Mouse (Mus musculus) C2C12 (cell line): ENCODE results near the gene Zmynd11. TPM values are rescaled to one million over a fixed set of nuclear protein-coding genes. Genes with fewer than 3 reads are reported as not detected.
A peak's percentile ranks its signal among the peaks of the same experiment; 100 is the strongest.

Experiments used
- H3K27me3 ChIP-seq: one replicate; pipeline ENCODE4 v1.6.1; 2011; ENCODE audit not compliant: control insufficient read depth, insufficient read depth, insufficient read length
- H3K36me3 ChIP-seq: one replicate; pipeline ENCODE4 v1.6.1; 2011; ENCODE audit not compliant: control insufficient read depth, insufficient read depth
- H3K4me3 ChIP-seq: one replicate; pipeline ENCODE4 v1.5.1; 2011; ENCODE audit warnings: mild to moderate bottlenecking, control low read depth; ENCODE audit not compliant: poor library complexity, insufficient read depth, severe bottlenecking
- H3K79me2 ChIP-seq: one replicate; pipeline ENCODE4 v1.6.1; 2011; ENCODE audit not compliant: control insufficient read depth, insufficient read depth
- H3K79me3 ChIP-seq: one replicate; pipeline ENCODE4 v1.6.1; 2011; ENCODE audit warnings: low read depth, control low read depth
- H3ac ChIP-seq: one replicate; pipeline ENCODE3; 2011; ENCODE audit warnings: low read depth; ENCODE audit not compliant: control insufficient read depth, insufficient read length
- CEBPB ChIP-seq: IDR thresholded peaks from one replicate; pipeline ENCODE4 v1.6.1; 2011; ENCODE audit warnings: low read depth, mild to moderate bottlenecking, control low read depth, moderate library complexity
- CTCF ChIP-seq: IDR thresholded peaks from one replicate; pipeline ENCODE4 v1.5.1; 2011; ENCODE audit not compliant: control insufficient read depth, insufficient read depth, insufficient read length
- FOSL1 ChIP-seq: IDR thresholded peaks from one replicate; pipeline ENCODE4 v1.8.0; 2011; ENCODE audit warnings: mild to moderate bottlenecking, low read length; ENCODE audit not compliant: poor library complexity, insufficient read depth, severe bottlenecking
- MAX ChIP-seq: IDR thresholded peaks from one replicate; pipeline ENCODE4 v1.6.1; 2011; ENCODE audit warnings: mild to moderate bottlenecking, control low read depth
- MYOD1 ChIP-seq: IDR thresholded peaks from one replicate; pipeline ENCODE4 v1.6.1; 2011; ENCODE audit warnings: low read depth; ENCODE audit not compliant: control insufficient read depth, insufficient read length
- MYOG ChIP-seq: IDR thresholded peaks from one replicate; pipeline ENCODE4 v1.6.1; 2011; ENCODE audit not compliant: control insufficient read depth, insufficient read length; ENCODE audit errors: extremely low read depth
- USF1 ChIP-seq: IDR thresholded peaks from one replicate; pipeline ENCODE4 v1.6.1; 2011; ENCODE audit warnings: low read depth, mild to moderate bottlenecking, control low read depth, moderate library complexity
- polyA plus RNA-seq: library from polyadenylated mRNA; unstranded; fragments of >200 nt; fragmentation: generic; extraction: Trizol; gene quantifications from one replicate; pipeline ENCODE4 v1.2.1, GENCODE M21; 2012; ENCODE audit warnings: missing spikeins

The Zmynd11 gene
- polyA plus RNA-seq, 1 experiment: 33.2 TPM

GRCm38 (mm10) chr13:9760057-9760456 lies 5.1 kb downstream of the Zmynd11 start:
- peaks cover 78% of the 10 kb centered on the region for H3K79me3 ChIP-seq
- H3K79me2 ChIP-seq: peaks cover 91% of the 10 kb centered on the region
- H3K27me3 ChIP-seq: no peaks in the 10 kb centered on the region
- H3K36me3 ChIP-seq: peaks cover 3% of the 10 kb centered on the region
- no peak overlapping the region for H3K4me3 ChIP-seq
- no peak for TF ChIP-seq MYOD1
- no peak overlapping the region for H3ac ChIP-seq

GRCm38 (mm10) chr13:9757842-9758491 lies 7.2 kb downstream of the Zmynd11 start:
- H3K36me3 ChIP-seq: peaks cover 3% of the 10 kb centered on the region
- H3K4me3 ChIP-seq: no peak overlapping the region
- peaks cover 89% of the 10 kb centered on the region for H3K79me3 ChIP-seq
- TF ChIP-seq USF1 (no peak), FOSL1 (no peak), MYOG (no peak), MYOD1 (no peak), CEBPB (no peak), MAX (no peak), CTCF (no peak)
- no peak overlapping the region for H3ac ChIP-seq
- no peaks in the 10 kb centered on the region for H3K27me3 ChIP-seq
- H3K79me2 ChIP-seq: peaks cover 100% of the 10 kb centered on the region

GRCm38 (mm10) chr13:9753706-9754105 lies 11.4 kb downstream of the Zmynd11 start:
- Histone ChIP-seq H3ac (no peak overlapping the region), H3K79me3 (peaks cover 64% of the 10 kb centered on the region), H3K27me3 (no peaks in the 10 kb centered on the region), H3K4me3 (no peak overlapping the region), H3K79me2 (peaks cover 85% of the 10 kb centered on the region), H3K36me3 (peaks cover 3% of the 10 kb centered on the region)
- TF ChIP-seq CTCF (no peak), MAX (no peak), MYOG (no peak), CEBPB (no peak), FOSL1 (no peak), USF1 (no peak), MYOD1 (no peak)

- Histone ChIP-seq H3K79me3 (peaks cover 66% of the 10 kb centered on the region), H3K79me2 (peaks cover 85% of the 10 kb centered on the region), H3K36me3 (no peaks in the 10 kb centered on the region), H3K4me3 (no peak overlapping the region), H3ac (no peak overlapping the region), H3K27me3 (no peaks in the 10 kb centered on the region)
- TF ChIP-seq MYOD1 (no peak), USF1 (no peak), CEBPB (no peak)
Measured at GRCm38 (mm10) chr13:9750320-9750719, 14.8 kb downstream of the Zmynd11 start.

GRCm38 (mm10) chr13:9749796-9750195 lies 15.3 kb downstream of the Zmynd11 start:
- H3K79me3 ChIP-seq: peaks cover 64% of the 10 kb centered on the region
- H3K79me2 ChIP-seq: peaks cover 85% of the 10 kb centered on the region
- TF ChIP-seq MYOD1 (peak; percentile 16), FOSL1 (peak; percentile 58), MYOG (no peak), MAX (no peak), CEBPB (peak; percentile 92), CTCF (no peak), USF1 (no peak)
- no peak overlapping the region for H3K4me3 ChIP-seq
- no peak overlapping the region for H3ac ChIP-seq
- no peaks in the 10 kb centered on the region for H3K27me3 ChIP-seq
- H3K36me3 ChIP-seq: no peaks in the 10 kb centered on the region

- peaks cover 77% of the 10 kb centered on the region for H3K79me2 ChIP-seq
- H3K4me3 ChIP-seq: no peak overlapping the region
- no peak overlapping the region for H3ac ChIP-seq
- H3K79me3 ChIP-seq: peaks cover 31% of the 10 kb centered on the region
- peaks cover 9% of the 10 kb centered on the region for H3K36me3 ChIP-seq
- TF ChIP-seq CEBPB (no peak), FOSL1 (no peak), USF1 (no peak), MYOG (no peak), CTCF (no peak), MAX (no peak), MYOD1 (no peak)
- no peaks in the 10 kb centered on the region for H3K27me3 ChIP-seq
Measured at GRCm38 (mm10) chr13:9738190-9738589, 26.9 kb downstream of the Zmynd11 start.
